Mouse (Mus musculus) liver, embryonic 12.5 days (tissue): ENCODE measurements around the gene Anks6. TPM values are rescaled to one million over a fixed set of nuclear protein-coding genes. Genes with fewer than 3 reads are reported as not detected.

Experiments
- ATAC-seq: fragments of 200-750 bp; cut with Nextera tagmentation; 2 replicates; pipeline ENCODE4 v1.8.0; 2017; ENCODE audit warnings: moderate number of reproducible peaks, mild to moderate bottlenecking, moderate library complexity
- H3K27ac ChIP-seq: fragments of 300-500 bp; sonication (generic); 2 replicates; pipeline ENCODE4 v1.5.1; 2016; ENCODE audit warnings: mild to moderate bottlenecking
- H3K27me3 ChIP-seq: fragments of 300-500 bp; sonication (generic); replicated peaks from 2 replicates; pipeline ENCODE4 v1.6.1; 2016; ENCODE audit warnings: mild to moderate bottlenecking, moderate library complexity
- H3K36me3 ChIP-seq: fragments of 300-500 bp; sonication (generic); 2 replicates; pipeline ENCODE4 v1.6.1; 2016; ENCODE audit warnings: mild to moderate bottlenecking, moderate library complexity
- H3K4me1 ChIP-seq: fragments of 300-500 bp; sonication (generic); 2 replicates; pipeline ENCODE4 v1.6.1; 2016
- H3K4me2 ChIP-seq: fragments of 300-500 bp; sonication (generic); 2 replicates; pipeline ENCODE4 v1.6.1; 2016; ENCODE audit warnings: mild to moderate bottlenecking, moderate library complexity
- H3K4me3 ChIP-seq: fragments of 300-500 bp; sonication (generic); 2 replicates; pipeline ENCODE4 v1.5.1; 2016; ENCODE audit warnings: mild to moderate bottlenecking, moderate library complexity
- H3K9ac ChIP-seq: fragments of 300-500 bp; sonication (generic); 2 replicates; pipeline ENCODE4 v1.6.1; 2016; ENCODE audit warnings: mild to moderate bottlenecking, moderate library complexity
- H3K9me3 ChIP-seq: fragments of 300-500 bp; sonication (generic); replicated peaks from 2 replicates; pipeline ENCODE4 v1.6.1; 2016; ENCODE audit warnings: mild to moderate bottlenecking, moderate library complexity
- WGBS: fragments of 180-500 bp; shearing (Covaris S2); methylation state at CpG from one replicate; pipeline ENCODE4 v1.1.7; 2016; ENCODE audit not compliant: insufficient replicate concordance; 5-methylcytosine and 5-hydroxymethylcytosine counted together
- polyA plus RNA-seq: library from polyadenylated mRNA; unstranded; fragments of >200 nt; fragmentation: Nextera tagmentation; extraction: Ambion mirVana; gene quantifications from 2 replicates; pipeline ENCODE4 v1.2.1, GENCODE M21; 2016

Anks6 gene
- 0.39 and 0.69 TPM in 2 replicates for polyA plus RNA-seq

DNA sequence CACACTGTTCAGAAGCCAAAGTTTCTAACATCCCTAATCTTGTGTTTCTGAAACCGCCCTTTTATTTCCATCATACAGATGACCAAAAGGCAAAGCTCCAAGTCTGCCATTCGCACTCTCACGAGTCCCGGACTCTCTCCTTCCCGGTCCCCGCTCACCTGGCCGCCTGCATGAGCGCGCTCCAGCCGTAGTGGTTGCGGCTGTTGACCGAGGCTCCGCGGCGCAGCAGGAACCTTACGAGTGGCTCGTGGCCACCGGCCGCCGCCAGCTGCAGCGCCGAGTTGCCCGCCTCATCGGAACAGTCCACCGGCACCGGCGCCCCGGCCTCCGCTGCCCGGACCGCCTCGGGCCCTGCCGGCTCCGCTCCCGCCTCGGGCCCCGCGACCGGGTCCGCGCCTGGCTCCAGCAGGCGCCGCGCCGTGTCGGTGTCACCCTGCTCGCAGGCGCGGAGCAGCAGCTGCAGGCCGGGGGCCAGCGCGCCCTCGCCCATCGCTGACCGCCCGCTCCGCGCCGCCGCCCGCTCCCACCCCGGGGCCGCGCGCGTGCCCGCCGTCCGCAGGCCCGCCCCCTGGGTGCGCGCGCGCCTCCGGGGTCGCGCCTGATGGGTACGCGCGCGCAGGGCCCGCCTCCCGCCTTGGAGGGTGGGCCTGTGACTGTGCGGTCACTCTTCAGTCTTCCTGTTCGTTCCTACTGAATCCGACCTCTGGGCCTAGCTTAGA, at the start of gene Anks6:
Gene Anks6, minus strand, starts transcription at position 637 of the 719 bp plus-strand sequence.
- Histone ChIP-seq H3K27me3 (peaks cover 81% of the 10 kb centered on the region), H3K4me3 (peak within 1 kb of the TSS; percentile 56), H3K27ac (no peak within 1 kb of the TSS), H3K9me3 (no peaks in the 10 kb centered on the region), H3K36me3 (no peaks in the 10 kb centered on the region), H3K9ac (peak within 1 kb of the TSS; percentile 64), H3K4me1 (no peaks in the 10 kb centered on the region), H3K4me2 (peak within 1 kb of the TSS; percentile 69)
- peak; percentile 65 for ATAC-seq
- WGBS: under 1% methylated on average over 81 of the region's 86 CpGs

- Histone ChIP-seq H3K9ac (no peak overlapping the region), H3K4me2 (no peak overlapping the region), H3K4me1 (no peaks in the 10 kb centered on the region), H3K4me3 (no peak overlapping the region), H3K9me3 (no peaks in the 10 kb centered on the region), H3K27ac (no peak overlapping the region), H3K27me3 (no peaks in the 10 kb centered on the region), H3K36me3 (no peaks in the 10 kb centered on the region)
- 80% methylated on average over 10 of the region's 10 CpGs for WGBS
- ATAC-seq: no peak
These were observed 46.3 kb upstream of the Anks6 start for GRCm38 (mm10) chr4:47103561-47103960.

GRCm38 (mm10) chr4:47093647-47094046, 36.4 kb upstream of the Anks6 start:
- H3K9ac ChIP-seq: no peak overlapping the region
- 54% methylated on average over 6 of the region's 6 CpGs for WGBS
- H3K36me3 ChIP-seq: no peaks in the 10 kb centered on the region
- H3K4me1 ChIP-seq: peaks cover 9% of the 10 kb centered on the region
- no peak overlapping the region for H3K4me2 ChIP-seq
- no peak overlapping the region for H3K4me3 ChIP-seq
- no peak for ATAC-seq
- no peaks in the 10 kb centered on the region for H3K9me3 ChIP-seq
- H3K27me3 ChIP-seq: peaks cover 59% of the 10 kb centered on the region
- H3K27ac ChIP-seq: no peak overlapping the region

GRCm38 (mm10) chr4:47093161-47093560, 35.9 kb upstream of the Anks6 start:
- ATAC-seq: no peak
- Histone ChIP-seq H3K4me1 (peaks cover 9% of the 10 kb centered on the region), H3K27me3 (peaks cover 61% of the 10 kb centered on the region), H3K9ac (no peak overlapping the region), H3K36me3 (no peaks in the 10 kb centered on the region), H3K27ac (no peak overlapping the region), H3K9me3 (no peaks in the 10 kb centered on the region), H3K4me3 (no peak overlapping the region), H3K4me2 (no peak overlapping the region)
- WGBS: 33% methylated on average over 9 of the region's 9 CpGs

- Histone ChIP-seq H3K27me3 (peaks cover 61% of the 10 kb centered on the region), H3K4me3 (peak overlapping the region; percentile 56), H3K9me3 (no peaks in the 10 kb centered on the region), H3K36me3 (no peaks in the 10 kb centered on the region), H3K27ac (no peak overlapping the region), H3K9ac (no peak overlapping the region), H3K4me2 (peak overlapping the region; percentile 84), H3K4me1 (peaks cover 9% of the 10 kb centered on the region)
- no peak for ATAC-seq
- 2% methylated on average over 21 of the region's 21 CpGs for WGBS
These were observed 35.3 kb upstream of the Anks6 start for GRCm38 (mm10) chr4:47092387-47093021.

GRCm38 (mm10) chr4:47091493-47092386, 34.5 kb upstream of the Anks6 start, which contains the start of gene Galnt12:
Gene Galnt12, plus strand, starts transcription at chr4:47091909.
- WGBS: 2% methylated on average over 61 of the region's 74 CpGs
- Histone ChIP-seq H3K36me3 (no peaks in the 10 kb centered on the region), H3K27me3 (peaks cover 61% of the 10 kb centered on the region), H3K4me3 (peak within 1 kb of the TSS; percentile 56), H3K9me3 (no peaks in the 10 kb centered on the region), H3K9ac (no peak within 1 kb of the TSS), H3K4me1 (peaks cover 9% of the 10 kb centered on the region), H3K4me2 (peak within 1 kb of the TSS; percentile 84), H3K27ac (no peak within 1 kb of the TSS)
- ATAC-seq: no peak

DNA sequence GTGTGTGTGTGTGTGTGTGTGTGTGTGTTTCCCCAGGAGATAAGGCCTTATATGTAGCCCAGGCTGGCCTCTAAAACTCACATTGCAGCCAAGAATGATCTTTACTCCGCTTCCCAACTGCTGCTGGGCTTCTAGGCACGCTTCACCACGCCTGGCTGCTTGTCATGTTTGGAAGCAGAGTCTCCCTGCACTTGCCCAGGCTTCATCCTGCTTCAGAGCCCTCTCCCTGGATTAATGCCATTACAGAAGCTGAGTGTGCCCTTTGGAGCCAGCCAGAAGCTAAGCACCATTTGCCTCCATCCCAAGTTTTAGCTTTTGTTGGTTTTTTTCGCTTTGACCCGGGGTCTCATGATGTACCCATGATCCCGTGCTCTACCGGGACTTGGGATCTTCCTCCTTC, 31.4 kb upstream of the Anks6 start:
- no peak for ATAC-seq
- Histone ChIP-seq H3K36me3 (no peaks in the 10 kb centered on the region), H3K9me3 (no peaks in the 10 kb centered on the region), H3K9ac (no peak overlapping the region), H3K4me2 (no peak overlapping the region), H3K4me1 (peaks cover 9% of the 10 kb centered on the region), H3K4me3 (no peak overlapping the region), H3K27me3 (peaks cover 45% of the 10 kb centered on the region), H3K27ac (no peak overlapping the region)
- 75% methylated on average over 7 of the region's 7 CpGs for WGBS

DNA sequence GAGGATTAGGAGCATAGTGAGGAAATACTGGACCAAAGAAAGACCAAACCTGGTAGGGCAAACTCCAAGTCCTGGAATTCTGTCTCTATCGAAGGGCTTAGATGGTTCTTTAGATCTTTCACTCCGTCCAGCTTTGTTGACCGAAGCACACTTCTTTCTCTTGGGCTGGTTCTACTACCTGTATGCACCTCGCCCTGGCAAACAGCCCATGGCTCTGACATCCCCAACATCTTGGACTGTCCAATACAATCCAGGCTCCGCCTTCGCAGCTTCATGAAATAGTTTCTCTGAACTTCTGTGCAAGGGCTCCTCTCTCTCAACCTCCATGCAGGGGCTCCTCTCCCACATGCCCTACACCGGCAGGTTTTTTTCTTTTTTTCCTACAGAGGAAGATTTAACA, 26.6 kb upstream of the Anks6 start:
- ATAC-seq: no peak
- 68% methylated on average over 7 of the region's 7 CpGs for WGBS
- no peaks in the 10 kb centered on the region for H3K4me1 ChIP-seq

DNA sequence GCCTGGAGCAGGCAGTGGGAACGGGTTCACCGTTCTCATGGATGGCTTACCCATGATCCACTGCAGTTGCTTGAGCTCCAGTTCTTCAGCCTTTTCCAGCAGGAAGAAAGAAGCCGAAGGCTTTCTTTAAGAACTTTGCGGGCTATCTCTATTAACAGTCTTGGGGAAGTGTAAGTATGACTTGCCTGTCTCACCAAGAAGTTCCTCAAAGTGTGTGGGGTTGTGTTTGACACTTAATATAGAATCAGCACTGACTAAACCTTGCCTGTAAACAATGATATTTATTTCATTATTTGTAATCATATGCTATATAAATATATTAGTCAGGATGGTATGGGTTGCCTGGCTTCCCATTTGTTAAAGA, 23.4 kb upstream of the Anks6 start:
- H3K9me3 ChIP-seq: no peaks in the 10 kb centered on the region
- H3K9ac ChIP-seq: no peak overlapping the region
- no peaks in the 10 kb centered on the region for H3K4me1 ChIP-seq
- H3K27me3 ChIP-seq: 0 out of 2 replicates have a peak, but pooled peaks cover 3% of the 10 kb centered on the region
- H3K4me3 ChIP-seq: no peak overlapping the region
- no peak overlapping the region for H3K4me2 ChIP-seq
- 64% methylated on average over 4 of the region's 4 CpGs for WGBS
- H3K36me3 ChIP-seq: no peaks in the 10 kb centered on the region
- H3K27ac ChIP-seq: no peak overlapping the region
- ATAC-seq: no peak

More for the DNA sequence above, 26.6 kb upstream of the Anks6 start:
- no peaks in the 10 kb centered on the region for H3K36me3 ChIP-seq
- H3K4me2 ChIP-seq: no peak overlapping the region
- H3K4me3 ChIP-seq: no peak overlapping the region
- H3K27ac ChIP-seq: no peak overlapping the region
- H3K27me3 ChIP-seq: peaks cover 7% of the 10 kb centered on the region; the same call in 1 of the 2 replicates
- no peaks in the 10 kb centered on the region for H3K9me3 ChIP-seq
- no peak overlapping the region for H3K9ac ChIP-seq

DNA sequence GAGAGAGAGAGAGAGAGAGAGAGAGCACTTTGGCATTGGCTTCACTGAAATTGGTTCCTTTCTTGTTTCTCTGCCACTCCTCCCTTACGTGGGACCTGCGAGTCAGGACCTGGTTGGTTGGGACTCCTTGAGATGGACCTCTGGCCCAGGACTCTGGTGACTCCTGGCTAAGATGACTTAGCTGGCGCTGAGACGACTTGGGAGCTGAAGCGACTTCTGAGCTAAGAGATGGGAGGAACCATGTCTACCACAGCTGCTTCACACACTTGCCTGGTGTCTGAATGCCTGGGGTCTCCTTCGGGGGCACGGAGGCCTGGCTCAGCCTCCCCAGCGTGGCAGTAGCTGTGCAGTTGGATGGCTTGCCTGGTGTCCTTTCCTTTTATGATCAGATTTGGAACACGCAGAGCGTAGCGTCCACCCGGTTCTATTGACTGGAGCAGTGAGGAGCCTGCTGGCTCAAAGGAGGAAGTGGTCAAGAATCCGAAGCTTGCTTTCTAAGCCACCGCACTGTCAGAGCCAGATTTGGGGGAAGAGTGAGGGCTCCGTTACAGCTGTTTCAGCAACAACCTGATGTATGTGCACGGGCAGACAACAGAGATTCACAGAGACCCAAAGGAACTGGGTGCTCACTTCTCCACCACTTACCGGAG, 22.9 kb upstream of the Anks6 start:
- Histone ChIP-seq H3K4me2 (no peak overlapping the region), H3K4me1 (no peaks in the 10 kb centered on the region), H3K36me3 (no peaks in the 10 kb centered on the region), H3K9ac (no peak overlapping the region), H3K4me3 (no peak overlapping the region), H3K27me3 (0 out of 2 replicates have a peak, but pooled peaks cover 3% of the 10 kb centered on the region), H3K9me3 (no peaks in the 10 kb centered on the region), H3K27ac (no peak overlapping the region)
- WGBS: 54% methylated on average over 17 of the region's 17 CpGs
- no peak for ATAC-seq

- no peak overlapping the region for H3K9ac ChIP-seq
- H3K4me1 ChIP-seq: no peaks in the 10 kb centered on the region
- no peak for ATAC-seq
- H3K9me3 ChIP-seq: no peaks in the 10 kb centered on the region
- H3K27me3 ChIP-seq: no peaks in the 10 kb centered on the region
- no peak overlapping the region for H3K4me3 ChIP-seq
- 25% methylated on average over 2 of the region's 2 CpGs for WGBS
- no peak overlapping the region for H3K4me2 ChIP-seq
- H3K36me3 ChIP-seq: no peaks in the 10 kb centered on the region
- no peak overlapping the region for H3K27ac ChIP-seq
These were observed 17.8 kb upstream of the Anks6 start for GRCm38 (mm10) chr4:47075054-47075453.
